Mouse (Mus musculus): ENCODE measurements at regions not wholly inside any gene's neighbourhood (a gene's known extent, or its start where the extent isn't known, plus 50 kb on each side); places are given as distances from the start of the nearest gene placed in this dataset.

DNA sequence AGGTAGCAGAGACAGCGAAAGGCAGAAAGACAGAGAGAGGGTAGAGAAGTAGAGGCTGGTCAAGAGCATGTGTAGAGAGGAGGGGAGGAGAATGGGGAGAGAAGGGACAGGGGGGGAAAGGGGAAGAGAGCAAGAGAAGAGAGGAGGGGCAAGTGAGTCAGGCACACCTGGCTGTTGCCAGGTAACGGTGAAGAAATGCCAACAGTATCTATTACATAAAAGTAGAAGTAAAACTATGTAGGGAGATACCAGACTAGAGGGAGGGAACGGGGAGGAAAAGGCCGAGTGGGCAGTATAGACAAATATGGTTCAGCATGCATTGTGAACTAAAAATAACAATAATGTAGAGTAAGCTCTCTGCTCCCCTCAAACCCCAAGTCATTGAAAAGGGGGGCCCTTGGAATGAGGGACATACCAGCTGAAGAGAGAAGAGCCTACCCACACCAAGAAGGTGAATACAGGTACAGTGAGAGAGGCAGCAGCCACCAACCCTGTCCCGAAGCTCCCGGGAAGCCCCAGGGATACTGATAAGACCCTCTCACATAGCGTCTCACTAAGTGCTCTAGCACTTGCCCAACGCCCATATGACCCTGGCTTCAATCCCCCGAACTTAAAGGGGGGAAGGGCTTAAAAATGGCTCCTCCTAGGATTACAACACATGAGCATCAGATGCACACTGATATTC lies 56.0 kb upstream of the Hs6st1 start:
- DNase-seq (ENCODE audit: low read depth, low spot score) = no peak

DNA sequence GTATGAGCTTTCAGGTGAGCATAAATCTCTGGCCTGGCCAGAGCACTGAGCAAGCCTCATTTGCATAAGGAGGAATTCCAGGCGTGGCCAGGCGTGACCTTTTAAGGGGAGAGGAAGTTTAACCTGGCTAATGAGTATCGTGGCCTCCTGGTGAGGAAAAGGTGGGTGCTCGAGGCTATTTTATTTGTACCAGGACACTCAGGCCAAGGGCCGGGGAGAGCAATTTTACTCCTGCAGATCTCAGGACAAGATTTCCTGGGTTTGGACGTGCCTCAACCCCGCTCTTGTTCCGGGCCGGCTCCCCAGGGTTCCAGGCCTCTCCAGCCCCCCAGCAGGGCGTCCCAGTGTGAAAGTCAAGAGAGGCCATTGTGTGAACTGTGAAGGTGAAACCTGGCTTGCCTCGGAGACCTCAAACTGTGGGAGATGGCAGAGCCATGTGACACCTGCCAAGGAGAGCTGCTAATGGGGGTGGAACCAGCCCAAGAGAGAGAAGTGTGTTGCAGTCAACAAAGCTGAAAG lies 54.3 kb upstream of the Hs6st1 start:
- no peak for DNase-seq (ENCODE audit: low read depth, low spot score)

DNA sequence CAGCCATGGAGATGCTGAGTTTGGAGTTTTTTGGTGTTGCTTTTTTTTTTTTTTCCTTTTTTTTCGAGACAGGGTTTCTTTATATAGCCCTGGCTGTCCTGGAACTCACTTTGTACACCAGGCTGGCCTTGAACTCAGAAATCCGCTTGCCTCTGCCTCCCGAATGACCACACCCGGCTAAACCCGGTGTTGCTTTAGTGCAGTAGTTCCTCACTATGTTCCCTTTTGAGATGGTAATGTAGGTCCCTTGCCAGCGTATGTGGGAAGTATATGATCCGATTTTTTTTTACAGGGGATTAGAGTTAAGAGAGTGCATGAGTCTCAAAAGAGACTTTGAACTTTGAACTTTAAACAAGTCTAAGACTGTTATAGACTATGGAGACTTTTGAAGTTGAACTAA lies 53.8 kb upstream of the Hs6st1 start:
- no peak for DNase-seq (ENCODE audit: low read depth, low spot score)

DNA sequence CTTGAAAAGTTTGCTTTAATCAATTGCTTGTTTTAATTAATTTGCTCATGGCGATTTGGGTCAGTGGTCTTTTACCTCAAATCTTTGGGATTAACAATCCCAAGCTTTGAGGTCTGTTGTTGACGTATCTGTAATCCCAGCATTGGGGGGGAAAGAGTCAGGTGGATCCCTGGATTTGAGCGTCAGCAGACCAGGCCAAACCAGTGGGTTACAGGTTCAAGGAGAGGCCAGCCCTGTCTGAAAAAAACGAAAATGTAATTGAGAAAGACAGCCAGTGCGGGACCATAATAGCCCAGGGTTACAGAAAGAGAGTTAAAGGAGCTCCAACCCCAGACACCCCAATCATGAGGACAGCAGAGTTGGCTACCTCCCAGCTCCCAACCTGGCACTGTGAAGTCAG lies 53.0 kb upstream of the Hs6st1 start:
- no peak for DNase-seq (ENCODE audit: low read depth, low spot score)

DNA sequence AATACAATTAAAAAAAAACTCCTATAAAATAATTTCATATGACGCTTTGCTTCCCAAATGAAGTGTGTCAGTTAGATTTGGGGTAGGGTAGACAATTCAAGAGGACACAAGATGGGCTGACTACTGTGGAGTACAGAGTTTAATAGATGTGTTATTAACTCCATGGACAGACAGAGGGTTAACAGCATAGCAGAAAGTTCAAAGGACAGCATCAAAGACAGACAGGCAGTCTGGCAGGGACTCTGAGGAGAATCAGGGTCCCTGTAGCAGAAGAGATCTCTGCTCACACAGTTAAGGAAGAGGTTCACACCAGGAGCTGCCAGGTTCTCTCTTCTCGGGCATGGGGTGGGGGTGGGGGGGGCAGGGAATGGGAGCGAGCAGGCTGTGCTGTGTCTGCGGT lies 51.6 kb upstream of the Hs6st1 start:
- no peak for DNase-seq (ENCODE audit: low read depth, low spot score)

DNA sequence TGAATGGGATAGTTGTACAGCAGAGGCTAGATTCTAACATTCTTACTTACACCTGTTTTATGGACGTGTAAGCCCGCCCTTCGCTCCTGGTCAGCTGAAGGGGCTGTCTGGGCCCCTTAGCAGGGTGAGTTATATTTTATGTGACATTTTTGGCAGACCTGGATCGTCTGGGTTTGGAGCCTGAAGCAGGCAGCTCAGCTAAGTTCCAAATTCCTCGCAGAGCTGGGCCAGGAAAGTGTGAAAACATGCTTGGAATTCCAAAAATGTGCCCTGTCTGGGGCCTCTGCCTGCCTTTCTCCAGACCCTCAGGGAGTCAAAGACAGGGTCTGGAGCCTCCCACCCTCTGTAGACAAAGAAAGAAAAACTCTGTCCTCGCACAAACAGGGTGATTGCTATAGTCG lies 51.1 kb upstream of the Hs6st1 start:
- DNase-seq (ENCODE audit: low read depth, low spot score) = no peak

DNA sequence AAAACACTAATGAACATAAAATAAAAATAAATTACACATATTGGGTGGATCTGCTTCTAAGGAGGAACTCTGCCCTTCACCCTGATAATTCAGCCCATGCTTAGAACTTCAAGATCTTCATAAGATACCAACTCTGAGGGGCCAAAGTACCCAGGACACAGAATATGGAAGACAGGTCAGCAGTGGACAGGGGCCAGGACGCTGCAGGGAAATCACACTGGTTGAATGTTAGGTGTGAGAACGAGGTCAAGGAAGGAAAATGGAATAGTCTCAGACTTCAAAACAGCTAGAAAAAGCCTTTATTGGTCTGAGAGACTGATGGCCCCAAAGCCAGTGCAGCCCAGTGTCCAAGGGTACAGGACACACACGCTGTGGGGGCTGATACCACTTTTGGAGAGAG lies 50.5 kb upstream of the Hs6st1 start:
- DNase-seq (ENCODE audit: low read depth, low spot score) = no peak
